Comparison of ENCODE assay signal across 8 mouse cellular contexts in genomic region chr9:61830236-61830635, GRCm38 (mm10).
DNase-seq lines count a peak whose midpoint lies in the region; ATAC-seq and TF ChIP-seq lines count a peak whose summit lies in the region.

No protein-coding gene starts in this region.

- no peak overlapping the region for H3K27ac ChIP-seq in liver, postnatal 0 days (ENCODE audit: low read depth)
- no peak overlapping the region for H3K27ac ChIP-seq in liver, embryonic 11.5 days (ENCODE audit: low read depth, low read length)
- H3K27ac ChIP-seq in forebrain, postnatal 0 days (ENCODE audit: low read depth, low read length): no peak overlapping the region
- H3K27ac ChIP-seq in thymus, adult 2 months (ENCODE audit: control insufficient read depth, insufficient read depth, low read length): no peak overlapping the region

- H3K9ac ChIP-seq in liver, postnatal 0 days (replicated peaks): no peak overlapping the region
- H3K9ac ChIP-seq in liver, embryonic 11.5 days (ENCODE audit: low read depth, low read length): no peak overlapping the region
- no peak overlapping the region for H3K9ac ChIP-seq in forebrain, postnatal 0 days

- no peak for TF ChIP-seq EP300 in liver, postnatal 0 days (IDR thresholded peaks at IDR 0.05; ENCODE audit: low read depth)

- H3K4me2 ChIP-seq in liver, postnatal 0 days (ENCODE audit: low read depth, low read length): no peak overlapping the region
- no peak overlapping the region for H3K4me2 ChIP-seq in liver, embryonic 11.5 days
- no peak overlapping the region for H3K4me2 ChIP-seq in forebrain, postnatal 0 days (ENCODE audit: low read depth)

- 0 out of 2 replicates have a peak, but pooled peaks have one; percentile 26 for ATAC-seq in liver, postnatal 0 days
- no peak for ATAC-seq in liver, embryonic 11.5 days (replicated peaks; ENCODE audit: low FRiP score)
- ATAC-seq in forebrain, postnatal 0 days: peak; percentile 79

- peak; percentile 58 for DNase-seq in liver, postnatal 0 days
- DNase-seq in liver, embryonic 11.5 days (ENCODE audit: low spot score): no peak
- DNase-seq in brain, embryonic 18.5 days (ENCODE audit: low read depth, low spot score): peak; percentile 26
- peak; percentile 84 for DNase-seq in forebrain, postnatal 0 days
- peak; percentile 8 to 56 for DNase-seq in kidney, adult 8-10 months
- DNase-seq in lung, adult 18-20 months: peak; percentile 63 to 72
- DNase-seq in ovary, postnatal 14 days (ENCODE audit: low spot score): peak; percentile 46
- peak; percentile 84 for DNase-seq in thymus, adult 2 months

- H3K4me3 ChIP-seq in liver, postnatal 0 days (ENCODE audit: low read depth, low read length): no peak overlapping the region
- H3K4me3 ChIP-seq in liver, embryonic 11.5 days (ENCODE audit: low read depth, low read length): no peak overlapping the region
- no peak overlapping the region for H3K4me3 ChIP-seq in forebrain, postnatal 0 days (ENCODE audit: low read depth, low read length)
- no peak overlapping the region for H3K4me3 ChIP-seq in thymus, adult 2 months (ENCODE audit: control insufficient read depth, insufficient read depth, low read length)

- TF ChIP-seq POLR2A in thymus, adult 2 months (IDR thresholded peaks at IDR 0.05; ENCODE audit: control insufficient read depth, extremely low read depth, insufficient read depth, low read length, poor library complexity): no peak

- no peaks in the 10 kb centered on the region for H3K9me3 ChIP-seq in liver, postnatal 0 days (ENCODE audit: low read length)
- H3K9me3 ChIP-seq in liver, embryonic 11.5 days (ENCODE audit: control insufficient read depth, low read length): no peaks in the 10 kb centered on the region
- H3K9me3 ChIP-seq in forebrain, postnatal 0 days (ENCODE audit: low read length): no peaks in the 10 kb centered on the region

- WGBS in liver, postnatal 0 days (ENCODE audit: insufficient replicate concordance): 64% methylated on average over 7 of the region's 7 CpGs
- 76% methylated on average over 7 of the region's 7 CpGs for WGBS in liver, embryonic 11.5 days
- WGBS in forebrain, postnatal 0 days: 42% methylated on average over 7 of the region's 7 CpGs
- 37% methylated on average over 7 of the region's 7 CpGs for WGBS in thymus, adult 2 months

- 0 out of 2 replicates have a peak, but pooled peaks cover 3% of the 10 kb centered on the region for H3K27me3 ChIP-seq in liver, postnatal 0 days (ENCODE audit: insufficient read depth, low read length)
- peaks cover 5% of the 10 kb centered on the region for H3K27me3 ChIP-seq in liver, embryonic 11.5 days (replicated peaks; ENCODE audit: control insufficient read depth, insufficient read depth, low read length)
- no peaks in the 10 kb centered on the region; the same call in none of the 2 replicates for H3K27me3 ChIP-seq in forebrain, postnatal 0 days (ENCODE audit: insufficient read depth, low read length)
- H3K27me3 ChIP-seq in thymus, adult 2 months (ENCODE audit: control insufficient read depth, insufficient read depth, low read length): no peaks in the 10 kb centered on the region

- H3K4me1 ChIP-seq in liver, postnatal 0 days (ENCODE audit: insufficient read depth): peaks cover 9% of the 10 kb centered on the region
- H3K4me1 ChIP-seq in liver, embryonic 11.5 days (replicated peaks; ENCODE audit: control insufficient read depth, insufficient read depth, low read length): no peaks in the 10 kb centered on the region
- H3K4me1 ChIP-seq in forebrain, postnatal 0 days (ENCODE audit: insufficient read depth): no peaks in the 10 kb centered on the region
- H3K4me1 ChIP-seq in thymus, adult 2 months (replicated peaks; ENCODE audit: control insufficient read depth, insufficient read depth, low read length): peaks cover 7% of the 10 kb centered on the region

- peak; percentile 84 for TF ChIP-seq CTCF in liver, postnatal 0 days (IDR thresholded peaks at IDR 0.05; ENCODE audit: low read depth)
- TF ChIP-seq CTCF in forebrain, postnatal 0 days (IDR thresholded peaks at IDR 0.05; ENCODE audit: low read depth): peak; percentile 89
- peak; percentile 94 for TF ChIP-seq CTCF in thymus, adult 2 months (IDR thresholded peaks at IDR 0.05; ENCODE audit: borderline replicate concordance, control insufficient read depth, extremely low read depth, insufficient read depth, low read length, poor library complexity)

- H3K36me3 ChIP-seq in liver, postnatal 0 days (replicated peaks; ENCODE audit: insufficient read depth, low read length): no peaks in the 10 kb centered on the region
- H3K36me3 ChIP-seq in liver, embryonic 11.5 days (ENCODE audit: control insufficient read depth, insufficient read depth, low read length): no peaks in the 10 kb centered on the region
- no peaks in the 10 kb centered on the region for H3K36me3 ChIP-seq in forebrain, postnatal 0 days (ENCODE audit: insufficient read depth)
- no peaks in the 10 kb centered on the region for H3K36me3 ChIP-seq in thymus, adult 2 months (ENCODE audit: control insufficient read depth, insufficient read depth, low read length)
